Mouse (Mus musculus) heart, embryonic 12.5 days (tissue): ENCODE results near the gene Tbc1d8. TPM values are rescaled to one million over a fixed set of nuclear protein-coding genes. Genes with fewer than 3 reads are reported as not detected.

ENCODE experiments used
- ATAC-seq: fragments of 200-750 bp; cut with Nextera tagmentation; 2 replicates; pipeline ENCODE4 v1.8.0; 2017; ENCODE audit warnings: moderate TSS enrichment, moderate library complexity; ENCODE audit not compliant: insufficient number of reproducible peaks, low FRiP score
- H3K27ac ChIP-seq: fragments of 300-500 bp; sonication (generic); 2 replicates; pipeline ENCODE4 v1.5.1; 2016; ENCODE audit warnings: mild to moderate bottlenecking, moderate library complexity; ENCODE audit not compliant: poor library complexity, severe bottlenecking
- H3K27me3 ChIP-seq: fragments of 300-500 bp; sonication (generic); replicated peaks from 2 replicates; pipeline ENCODE4 v1.6.1; 2016; ENCODE audit warnings: mild to moderate bottlenecking, moderate library complexity
- H3K36me3 ChIP-seq: fragments of 300-500 bp; sonication (generic); 2 replicates; pipeline ENCODE4 v1.6.1; 2016; ENCODE audit warnings: mild to moderate bottlenecking, moderate library complexity
- H3K4me1 ChIP-seq: fragments of 300-500 bp; sonication (generic); replicated peaks from 2 replicates; pipeline ENCODE4 v1.6.1; 2016; ENCODE audit warnings: mild to moderate bottlenecking
- H3K4me2 ChIP-seq: fragments of 300-500 bp; sonication (generic); 2 replicates; pipeline ENCODE4 v1.6.1; 2016; ENCODE audit warnings: mild to moderate bottlenecking, moderate library complexity
- H3K4me3 ChIP-seq: fragments of 300-500 bp; sonication (generic); 2 replicates; pipeline ENCODE4 v1.5.1; 2016; ENCODE audit warnings: mild to moderate bottlenecking
- H3K9ac ChIP-seq: fragments of 300-500 bp; sonication (generic); 2 replicates; pipeline ENCODE4 v1.6.1; 2016; ENCODE audit warnings: mild to moderate bottlenecking, moderate library complexity
- H3K9me3 ChIP-seq: fragments of 300-500 bp; sonication (generic); replicated peaks from 2 replicates; pipeline ENCODE4 v1.6.1; 2016; ENCODE audit warnings: mild to moderate bottlenecking, moderate library complexity
- WGBS: fragments of 180-500 bp; shearing (Covaris S2); methylation state at CpG from one replicate; pipeline ENCODE4 v1.1.7; 2016; 5-methylcytosine and 5-hydroxymethylcytosine counted together
- polyA plus RNA-seq: library from polyadenylated mRNA; unstranded; fragments of >200 nt; fragmentation: Nextera tagmentation; extraction: Ambion mirVana; gene quantifications from 2 replicates; pipeline ENCODE4 v1.2.1, GENCODE M21; 2016

The Tbc1d8 gene
- polyA plus RNA-seq, 1 experiment from 2014 or later: 14.1 TPM

GRCm38 (mm10) chr1:39446178-39446577, 32.4 kb downstream of the Tbc1d8 start:
- peaks cover 93% of the 10 kb centered on the region for H3K4me1 ChIP-seq

GRCm38 (mm10) chr1:39445303-39446050, 33.1 kb downstream of the Tbc1d8 start:
- no peak overlapping the region for H3K9ac ChIP-seq
- H3K36me3 ChIP-seq: no peaks in the 10 kb centered on the region
- WGBS: 88% methylated on average over 20 of the region's 20 CpGs
- peaks cover 92% of the 10 kb centered on the region for H3K4me1 ChIP-seq
- no peaks in the 10 kb centered on the region for H3K9me3 ChIP-seq
- no peaks in the 10 kb centered on the region for H3K27me3 ChIP-seq
- H3K27ac ChIP-seq: peak overlapping the region; percentile 57
- no peak for ATAC-seq
- no peak overlapping the region for H3K4me2 ChIP-seq
- H3K4me3 ChIP-seq: no peak overlapping the region

More at GRCm38 (mm10) chr1:39446178-39446577, 32.4 kb downstream of the Tbc1d8 start:
- H3K4me2 ChIP-seq: peak overlapping the region; percentile 23
- no peak for ATAC-seq
- H3K27ac ChIP-seq: peak overlapping the region; percentile 57
- WGBS: 16% methylated on average over 5 of the region's 5 CpGs
- no peaks in the 10 kb centered on the region for H3K27me3 ChIP-seq
- H3K9me3 ChIP-seq: no peaks in the 10 kb centered on the region
- no peak overlapping the region for H3K9ac ChIP-seq
- no peak overlapping the region for H3K4me3 ChIP-seq
- no peaks in the 10 kb centered on the region for H3K36me3 ChIP-seq

GRCm38 (mm10) chr1:39443764-39444163, 34.8 kb downstream of the Tbc1d8 start:
- H3K36me3 ChIP-seq: no peaks in the 10 kb centered on the region
- no peak for ATAC-seq
- H3K4me3 ChIP-seq: no peak overlapping the region
- 42% methylated on average over 8 of the region's 8 CpGs for WGBS
- no peak overlapping the region for H3K4me2 ChIP-seq
- H3K4me1 ChIP-seq: peaks cover 88% of the 10 kb centered on the region
- no peak overlapping the region for H3K9ac ChIP-seq
- H3K27me3 ChIP-seq: no peaks in the 10 kb centered on the region
- H3K9me3 ChIP-seq: no peaks in the 10 kb centered on the region
- peak overlapping the region; percentile 56 for H3K27ac ChIP-seq

- WGBS: 43% methylated on average over 6 of the region's 6 CpGs
- no peak for ATAC-seq
- no peaks in the 10 kb centered on the region for H3K9me3 ChIP-seq
- no peaks in the 10 kb centered on the region for H3K36me3 ChIP-seq
- H3K27ac ChIP-seq: peak overlapping the region; percentile 75
- H3K4me3 ChIP-seq: no peak overlapping the region
- no peaks in the 10 kb centered on the region for H3K27me3 ChIP-seq
- peak overlapping the region; percentile 9; the same call in 1 of the 2 replicates for H3K4me2 ChIP-seq
- no peak overlapping the region for H3K9ac ChIP-seq
- peaks cover 78% of the 10 kb centered on the region for H3K4me1 ChIP-seq
Observed at GRCm38 (mm10) chr1:39441686-39442085, 36.9 kb downstream of the Tbc1d8 start.

GRCm38 (mm10) chr1:39439661-39440548, 38.6 kb downstream of the Tbc1d8 start:
- WGBS: 76% methylated on average over 12 of the region's 12 CpGs
- Histone ChIP-seq H3K9ac (no peak overlapping the region), H3K27me3 (no peaks in the 10 kb centered on the region), H3K4me1 (peaks cover 60% of the 10 kb centered on the region), H3K9me3 (no peaks in the 10 kb centered on the region), H3K27ac (no peak overlapping the region), H3K36me3 (no peaks in the 10 kb centered on the region), H3K4me2 (no peak overlapping the region), H3K4me3 (no peak overlapping the region)
- no peak for ATAC-seq

- H3K9ac ChIP-seq: no peak overlapping the region
- H3K4me2 ChIP-seq: no peak overlapping the region
- no peaks in the 10 kb centered on the region for H3K9me3 ChIP-seq
- peaks cover 48% of the 10 kb centered on the region for H3K4me1 ChIP-seq
- peak; percentile 74; the same call in 1 of the 2 replicates for ATAC-seq
- no peaks in the 10 kb centered on the region for H3K27me3 ChIP-seq
- H3K36me3 ChIP-seq: no peaks in the 10 kb centered on the region
- no peak overlapping the region for H3K27ac ChIP-seq
- no peak overlapping the region for H3K4me3 ChIP-seq
Observed at GRCm38 (mm10) chr1:39438629-39439028, 39.9 kb downstream of the Tbc1d8 start.

GRCm38 (mm10) chr1:39434264-39434663, 44.3 kb downstream of the Tbc1d8 start:
- no peak overlapping the region for H3K4me2 ChIP-seq
- 86% methylated on average over 6 of the region's 6 CpGs for WGBS
- H3K27me3 ChIP-seq: no peaks in the 10 kb centered on the region
- no peak for ATAC-seq
- no peak overlapping the region for H3K4me3 ChIP-seq
- no peak overlapping the region for H3K27ac ChIP-seq
- H3K9me3 ChIP-seq: no peaks in the 10 kb centered on the region
- no peak overlapping the region for H3K9ac ChIP-seq
- no peaks in the 10 kb centered on the region for H3K36me3 ChIP-seq
- H3K4me1 ChIP-seq: peaks cover 22% of the 10 kb centered on the region

- Histone ChIP-seq H3K9ac (peak overlapping the region; percentile 19; the same call in 1 of the 2 replicates), H3K9me3 (0 out of 2 replicates have a peak, but pooled peaks cover 7% of the 10 kb centered on the region), H3K36me3 (no peaks in the 10 kb centered on the region), H3K27me3 (no peaks in the 10 kb centered on the region), H3K4me1 (peaks cover 22% of the 10 kb centered on the region), H3K4me3 (no peak overlapping the region), H3K4me2 (no peak overlapping the region; the same call in 1 of the 2 replicates), H3K27ac (no peak overlapping the region)
- 14% methylated on average over 9 of the region's 9 CpGs for WGBS
- no peak for ATAC-seq
Observed at GRCm38 (mm10) chr1:39430020-39430419, 48.5 kb downstream of the Tbc1d8 start.

GRCm38 (mm10) chr1:39429015-39429414, 49.5 kb downstream of the Tbc1d8 start:
- no peak for ATAC-seq
- Histone ChIP-seq H3K4me2 (no peak overlapping the region), H3K9ac (no peak overlapping the region), H3K27ac (no peak overlapping the region), H3K4me1 (peaks cover 22% of the 10 kb centered on the region), H3K36me3 (no peaks in the 10 kb centered on the region), H3K9me3 (0 out of 2 replicates have a peak, but pooled peaks cover 7% of the 10 kb centered on the region), H3K4me3 (no peak overlapping the region), H3K27me3 (no peaks in the 10 kb centered on the region)
- WGBS: 90% methylated on average over 5 of the region's 5 CpGs

GRCm38 (mm10) chr1:39428280-39428679, 50.3 kb downstream of the Tbc1d8 start:
- Histone ChIP-seq H3K4me1 (peaks cover 22% of the 10 kb centered on the region), H3K4me2 (no peak overlapping the region), H3K36me3 (no peaks in the 10 kb centered on the region), H3K4me3 (no peak overlapping the region), H3K27me3 (no peaks in the 10 kb centered on the region), H3K27ac (no peak overlapping the region; the same call in 1 of the 2 replicates), H3K9me3 (0 out of 2 replicates have a peak, but pooled peaks cover 7% of the 10 kb centered on the region), H3K9ac (no peak overlapping the region)
- ATAC-seq: no peak
- 34% methylated on average over 4 of the region's 4 CpGs for WGBS

GRCm38 (mm10) chr1:39425497-39425896, 53.1 kb downstream of the Tbc1d8 start:
- Histone ChIP-seq H3K27ac (no peak overlapping the region), H3K36me3 (no peaks in the 10 kb centered on the region), H3K4me3 (no peak overlapping the region), H3K27me3 (no peaks in the 10 kb centered on the region), H3K4me1 (peaks cover 19% of the 10 kb centered on the region), H3K4me2 (no peak overlapping the region), H3K9ac (no peak overlapping the region), H3K9me3 (0 out of 2 replicates have a peak, but pooled peaks cover 7% of the 10 kb centered on the region)
- 88% methylated on average over 9 of the region's 9 CpGs for WGBS
- no peak for ATAC-seq
